Mouse (Mus musculus): ENCODE measurements around the gene Flywch1. TPM values are rescaled to one million over a fixed set of nuclear protein-coding genes. Genes with fewer than 3 reads are reported as not detected.

The Flywch1 gene
- polyA plus RNA-seq (2014; fragmentation: Illumina TruSeq; extraction: RNeasy Lipid Tissue Mini Kit (QIAGEN cat#74804); ENCODE audit: low read depth, low replicate concordance) = 1.4 TPM

DNA sequence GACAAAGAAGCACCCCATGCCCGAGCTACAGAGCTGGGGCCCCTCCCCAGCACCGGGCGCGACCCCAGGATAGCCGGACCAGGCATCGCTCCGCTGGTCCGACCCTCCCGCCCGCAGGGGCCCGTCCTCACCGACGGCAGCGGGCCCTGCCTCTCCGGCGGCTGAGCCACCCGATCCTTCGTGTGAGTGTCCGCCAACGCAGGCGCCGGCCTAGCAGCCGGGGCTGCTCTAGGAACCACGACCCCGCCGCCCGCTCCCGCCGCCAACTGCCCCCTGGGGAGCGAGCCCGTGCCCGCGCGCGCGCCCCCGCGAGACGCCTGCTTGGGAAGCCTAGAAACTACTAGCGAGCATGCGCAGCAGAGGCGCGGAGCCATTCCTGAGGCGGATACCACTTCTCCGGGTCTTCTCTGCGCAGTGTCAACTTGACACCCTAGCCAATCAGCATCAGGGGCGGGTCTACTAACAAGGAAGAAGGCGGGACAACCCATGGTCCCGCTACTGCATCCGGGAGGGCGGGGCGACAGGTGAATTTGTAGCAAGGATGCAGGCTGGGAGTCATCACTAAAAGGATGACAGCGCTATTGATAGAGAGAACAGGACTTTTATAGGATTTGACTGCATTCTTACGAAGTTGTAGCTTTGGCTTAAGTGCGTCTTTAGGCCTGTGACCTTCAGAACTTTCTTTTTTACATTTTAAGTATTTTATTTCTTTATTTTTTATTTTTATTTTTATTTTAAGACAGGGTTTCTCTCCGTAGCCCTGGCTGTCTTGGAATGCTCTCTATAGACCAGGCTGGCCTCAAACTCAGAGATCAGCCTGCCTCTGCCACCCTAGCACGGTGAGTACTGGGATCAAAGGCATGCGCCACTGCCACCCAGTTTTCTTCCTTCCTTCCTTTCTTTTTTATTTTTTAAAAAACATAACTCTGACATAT lies at the start of gene Flywch1:
Gene Flywch1, minus strand, starts transcription at position 319 of the 935 bp plus-strand sequence.

DNA sequence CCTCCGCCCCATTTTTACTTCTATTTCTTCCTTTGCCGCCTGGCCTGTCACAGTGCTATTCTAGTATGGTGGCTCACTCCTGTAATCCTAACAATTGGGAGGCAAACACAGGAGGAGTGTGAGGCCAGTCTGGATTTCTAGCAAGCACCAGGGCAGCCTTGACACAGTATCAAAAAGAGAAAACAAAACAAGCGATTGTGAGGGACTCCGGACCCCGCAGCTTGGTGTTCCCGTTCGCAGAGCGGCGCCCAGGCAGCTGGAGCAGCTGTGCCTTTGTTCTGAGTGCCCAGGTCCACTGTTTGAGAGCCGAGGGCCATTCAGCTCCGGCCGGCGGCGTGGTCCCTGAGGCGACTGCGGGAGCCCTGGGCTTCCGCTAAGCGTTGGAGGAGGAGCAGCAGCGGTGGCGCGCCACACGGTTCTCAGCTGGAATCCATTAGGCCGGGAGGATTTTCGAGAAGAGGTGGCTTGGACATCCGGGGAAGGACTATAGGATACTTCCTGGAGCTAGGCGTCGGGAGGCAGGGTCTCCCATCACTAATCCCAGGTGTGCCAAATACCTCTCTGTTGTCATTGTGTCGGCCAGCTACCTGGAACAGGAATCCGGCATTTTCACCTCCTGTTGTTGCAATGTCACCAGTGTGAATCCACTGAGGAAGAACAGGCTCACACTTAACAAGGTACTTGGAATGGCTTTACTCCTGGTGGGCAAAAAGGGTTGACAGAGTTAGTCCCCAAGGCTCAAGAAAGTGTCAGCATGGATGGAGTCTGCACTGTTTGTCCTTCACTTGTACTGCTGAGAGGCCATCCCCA lies 19.1 kb upstream of the Flywch1 start, which contains the start of gene Srrm2:
Gene Srrm2, plus strand, starts transcription at position 264 of the 810 bp plus-strand sequence.

DNA sequence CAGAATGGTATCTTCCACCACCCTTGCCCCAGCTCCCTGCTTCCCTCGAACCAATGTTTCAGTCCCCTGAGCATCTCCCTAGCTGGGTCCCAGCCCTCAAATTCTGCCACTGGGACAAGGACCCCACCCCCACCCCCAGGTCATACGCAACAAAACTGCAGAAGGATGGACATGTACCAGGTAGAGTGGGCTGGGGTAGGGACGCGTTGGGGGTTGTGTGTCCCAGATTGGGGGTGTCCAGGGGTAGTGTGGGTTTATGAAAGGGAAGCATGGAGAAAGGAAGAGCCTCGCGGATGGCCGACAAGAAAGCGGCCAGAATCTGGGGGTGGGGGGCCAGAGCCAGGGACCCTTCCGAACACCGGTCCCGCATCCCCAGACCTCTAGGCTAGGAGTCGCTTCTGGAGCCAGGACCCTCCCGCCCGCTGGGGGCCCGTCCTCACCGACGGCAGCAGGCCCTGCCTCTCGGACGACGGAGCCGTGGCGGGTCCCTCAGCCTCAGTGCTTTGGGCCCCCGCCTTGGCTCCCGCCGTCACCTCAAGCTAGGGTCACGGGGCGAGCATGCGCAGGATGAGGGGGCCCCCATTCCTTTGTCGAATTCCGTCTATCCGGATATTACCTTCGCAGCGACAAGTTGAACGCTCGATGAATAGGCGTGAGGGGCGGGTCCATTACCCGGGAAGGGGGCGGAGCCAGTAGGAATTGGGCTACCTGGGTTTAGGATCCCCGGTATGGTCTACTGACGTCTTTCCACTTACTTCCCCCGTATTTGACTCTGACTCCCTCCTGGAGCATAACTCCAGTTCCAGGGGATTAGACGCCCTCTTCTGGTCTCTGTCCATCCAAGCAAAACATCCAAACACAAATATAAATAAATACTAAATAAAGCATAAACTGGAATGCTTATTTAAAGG lies 14.4 kb upstream of the Flywch1 start, which contains the start of gene Flywch2:
Gene Flywch2, minus strand, starts transcription at position 521 of the 911 bp plus-strand sequence.

DNA sequence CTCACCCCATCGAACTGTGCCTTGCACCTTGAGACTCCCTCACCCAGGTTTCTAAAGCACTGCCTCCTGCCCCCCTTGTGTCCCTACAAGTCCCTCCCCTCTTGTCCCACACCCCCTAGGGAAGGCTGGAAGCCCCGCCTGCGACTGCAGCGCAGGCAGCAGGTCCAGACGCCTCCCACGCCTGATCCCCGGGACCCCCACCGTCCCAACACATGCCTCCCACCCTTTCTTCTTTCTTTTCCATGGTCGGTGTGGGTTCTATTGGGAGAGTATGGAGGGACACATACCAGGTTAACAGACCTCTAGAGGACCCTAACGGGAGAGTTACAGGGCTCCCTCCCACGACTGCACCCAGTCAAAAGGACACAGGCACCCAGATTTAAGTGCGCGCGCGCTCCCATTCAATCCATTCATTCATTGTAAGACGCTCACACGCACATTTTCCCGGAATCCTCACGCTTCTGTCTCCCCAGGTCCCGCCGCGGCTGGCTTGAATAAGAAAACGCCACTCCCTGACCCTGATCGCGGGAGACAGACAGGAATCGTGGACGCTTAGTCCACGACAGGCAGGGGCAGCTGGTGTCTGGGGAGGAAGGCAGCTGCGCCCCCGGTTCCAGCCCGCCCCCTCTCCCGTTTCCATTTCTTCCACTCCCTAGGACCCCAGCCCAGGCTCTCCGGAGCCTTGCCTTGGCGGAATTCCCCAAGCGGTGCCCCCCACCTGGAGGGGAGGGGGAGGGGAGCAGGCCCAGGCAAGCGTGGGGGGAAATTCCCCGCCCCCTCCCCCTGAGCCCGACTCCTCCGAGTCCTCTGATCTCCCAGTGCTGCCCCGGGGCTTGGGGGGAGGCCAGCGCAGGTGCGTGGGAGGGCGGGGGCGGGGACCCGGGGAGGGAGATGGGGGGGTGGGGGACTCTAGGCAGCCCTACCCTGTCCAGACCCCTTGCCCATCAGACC lies 25.8 kb downstream of the Flywch1 start, which contains the start of gene Kremen2:
Gene Kremen2, minus strand, starts transcription at position 533 of the 951 bp plus-strand sequence.

DNA sequence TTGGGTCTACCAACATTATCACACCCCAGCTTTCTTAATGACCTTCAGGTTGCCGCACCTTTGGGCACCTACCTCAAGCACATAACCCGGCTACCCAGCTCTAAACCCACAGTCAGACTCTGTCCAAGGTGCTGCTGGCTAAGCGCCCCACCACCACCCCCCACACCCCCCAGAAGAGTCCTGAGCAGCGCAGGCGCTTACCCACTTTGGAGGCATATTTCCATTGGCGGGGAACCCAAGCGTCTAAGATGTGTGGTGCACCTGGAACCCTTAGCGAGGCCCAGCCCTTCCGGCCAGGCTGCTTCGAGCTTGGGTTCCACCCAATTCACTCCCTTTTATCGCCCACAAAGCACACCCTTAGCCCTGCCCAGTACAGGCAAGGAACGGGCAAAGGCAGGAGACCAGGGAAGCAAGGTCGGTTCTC lies 30.8 kb downstream of the Flywch1 start, which contains the start of gene Paqr4:
Gene Paqr4, minus strand, starts transcription at position 270 of the 424 bp plus-strand sequence.

DNA sequence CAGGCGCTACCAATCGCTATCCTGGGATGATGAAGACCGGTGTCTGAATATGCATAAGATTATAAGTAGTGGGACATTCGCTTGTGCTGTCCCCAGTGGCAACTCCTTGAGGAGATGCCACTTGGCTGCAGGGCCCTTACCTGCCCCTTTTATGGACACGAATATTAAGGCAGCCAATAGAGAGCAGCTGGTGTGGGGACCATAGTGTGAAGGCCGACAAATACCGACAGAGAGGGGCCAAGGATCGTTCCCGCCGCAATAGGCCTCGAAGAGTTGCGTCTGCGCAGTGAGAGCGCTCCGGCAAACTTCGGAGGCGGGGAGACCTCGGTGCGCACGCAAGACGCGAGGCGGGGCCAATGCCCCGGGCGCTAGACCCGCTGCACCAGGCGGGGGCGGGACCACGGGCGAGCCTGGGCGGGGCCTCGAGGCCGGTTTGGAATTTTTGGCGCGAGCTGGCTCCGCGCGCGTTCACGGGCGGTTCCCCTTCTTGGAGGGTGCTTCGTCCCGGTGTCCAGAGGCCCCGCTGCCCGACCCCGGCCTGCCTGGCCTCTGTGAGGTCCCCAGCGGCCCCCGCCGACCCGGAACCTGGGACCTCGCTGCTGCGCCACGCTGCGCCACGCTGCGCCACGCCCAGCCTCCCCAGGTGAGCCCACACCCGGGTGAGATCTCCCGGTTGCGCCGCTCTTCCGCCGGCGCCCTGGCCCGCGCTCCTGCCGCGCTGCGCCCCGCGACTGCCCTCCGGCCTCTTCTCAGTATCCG lies 45.2 kb downstream of the Flywch1 start, which contains the start of gene Pkmyt1:
Gene Pkmyt1, plus strand, starts transcription at position 338 of the 759 bp plus-strand sequence.

DNA sequence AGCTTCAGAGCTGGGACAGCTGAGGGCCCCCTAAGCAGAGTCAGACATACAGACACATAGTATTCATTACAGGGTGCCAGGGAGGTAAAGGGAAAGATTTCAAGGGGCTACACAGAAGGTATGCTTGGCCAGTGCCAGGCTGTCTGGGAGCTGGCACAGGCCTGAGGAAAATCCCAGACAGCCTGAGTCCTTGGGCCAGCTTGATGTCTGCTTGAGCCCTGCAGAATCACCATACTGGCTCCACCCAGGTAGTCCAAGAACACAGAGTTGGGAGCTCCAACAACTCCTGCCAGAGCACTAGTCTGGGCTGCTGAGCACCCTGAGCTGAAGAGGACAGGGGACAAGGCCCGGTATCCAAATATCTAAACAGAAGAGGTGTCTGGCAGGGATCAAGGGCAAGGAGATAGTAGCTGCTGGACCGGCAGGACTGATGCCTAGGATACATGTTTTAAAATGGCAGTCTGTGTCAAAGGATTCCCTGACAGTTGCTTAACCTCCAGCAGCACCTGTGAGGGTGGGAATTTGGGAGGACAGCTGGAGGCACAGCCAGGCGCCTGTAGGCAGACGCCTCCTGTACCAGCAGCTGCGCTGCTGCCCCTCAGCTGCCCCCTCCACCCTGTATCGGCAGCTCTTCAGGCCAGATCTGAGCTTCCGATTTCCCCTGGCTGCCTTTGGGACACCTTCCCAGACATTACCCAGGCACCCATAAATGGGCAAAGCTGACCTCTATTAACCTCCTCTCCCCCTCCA lies 48.9 kb downstream of the Flywch1 start, which contains the start of gene 1520401A03Rik:
Gene 1520401A03Rik, minus strand, starts transcription at position 408 of the 750 bp plus-strand sequence.

Other genes starting within 250 kb of the Flywch1 start
- 0.45 TPM for gene Zfp213, start 207.4 kb downstream of the Flywch1 start, polyA plus RNA-seq (2014; fragmentation: Illumina TruSeq; extraction: RNeasy Lipid Tissue Mini Kit (QIAGEN cat#74804); ENCODE audit: low read depth, low replicate concordance)
- gene Zfp13, start 172.1 kb downstream of the Flywch1 start, polyA plus RNA-seq (2014; fragmentation: Illumina TruSeq; extraction: RNeasy Lipid Tissue Mini Kit (QIAGEN cat#74804); ENCODE audit: low read depth, low replicate concordance) = not detected
- gene Zscan10, start 170.7 kb downstream of the Flywch1 start, polyA plus RNA-seq (2014; fragmentation: Illumina TruSeq; extraction: RNeasy Lipid Tissue Mini Kit (QIAGEN cat#74804); ENCODE audit: low read depth, low replicate concordance) = not detected
- not detected for gene Mmp25, start 126.3 kb downstream of the Flywch1 start, polyA plus RNA-seq (2014; fragmentation: Illumina TruSeq; extraction: RNeasy Lipid Tissue Mini Kit (QIAGEN cat#74804); ENCODE audit: low read depth, low replicate concordance)
- gene Bicdl2, start 111.1 kb downstream of the Flywch1 start, polyA plus RNA-seq (2014; fragmentation: Illumina TruSeq; extraction: RNeasy Lipid Tissue Mini Kit (QIAGEN cat#74804); ENCODE audit: low read depth, low replicate concordance) = not detected
- 6.7 TPM for gene Hcfc1r1, start 98.0 kb downstream of the Flywch1 start, polyA plus RNA-seq (2014; fragmentation: Illumina TruSeq; extraction: RNeasy Lipid Tissue Mini Kit (QIAGEN cat#74804); ENCODE audit: low read depth, low replicate concordance)
- gene Thoc6, start 97.7 kb downstream of the Flywch1 start, polyA plus RNA-seq (2014; fragmentation: Illumina TruSeq; extraction: RNeasy Lipid Tissue Mini Kit (QIAGEN cat#74804); ENCODE audit: low read depth, low replicate concordance) = 0.82 TPM
- gene Tnfrsf12a, start 94.1 kb downstream of the Flywch1 start, polyA plus RNA-seq (2014; fragmentation: Illumina TruSeq; extraction: RNeasy Lipid Tissue Mini Kit (QIAGEN cat#74804); ENCODE audit: low read depth, low replicate concordance) = 0.85 TPM
- gene Cldn6, start 92.4 kb downstream of the Flywch1 start, polyA plus RNA-seq (2014; fragmentation: Illumina TruSeq; extraction: RNeasy Lipid Tissue Mini Kit (QIAGEN cat#74804); ENCODE audit: low read depth, low replicate concordance) = not detected
- not detected for gene Cldn9, start 87.6 kb downstream of the Flywch1 start, polyA plus RNA-seq (2014; fragmentation: Illumina TruSeq; extraction: RNeasy Lipid Tissue Mini Kit (QIAGEN cat#74804); ENCODE audit: low read depth, low replicate concordance)
- not detected for gene 1520401A03Rik, start 48.8 kb downstream of the Flywch1 start, polyA plus RNA-seq (2014; fragmentation: Illumina TruSeq; extraction: RNeasy Lipid Tissue Mini Kit (QIAGEN cat#74804); ENCODE audit: low read depth, low replicate concordance)
- 0.19 TPM for gene Pkmyt1, start 45.3 kb downstream of the Flywch1 start, polyA plus RNA-seq (2014; fragmentation: Illumina TruSeq; extraction: RNeasy Lipid Tissue Mini Kit (QIAGEN cat#74804); ENCODE audit: low read depth, low replicate concordance)
- gene Paqr4, start 30.7 kb downstream of the Flywch1 start, polyA plus RNA-seq (2014; fragmentation: Illumina TruSeq; extraction: RNeasy Lipid Tissue Mini Kit (QIAGEN cat#74804); ENCODE audit: low read depth, low replicate concordance) = 0.61 TPM
- not detected for gene Kremen2, start 25.8 kb downstream of the Flywch1 start, polyA plus RNA-seq (2014; fragmentation: Illumina TruSeq; extraction: RNeasy Lipid Tissue Mini Kit (QIAGEN cat#74804); ENCODE audit: low read depth, low replicate concordance)
- not detected for gene Flywch2, start 14.5 kb upstream of the Flywch1 start, polyA plus RNA-seq (2014; fragmentation: Illumina TruSeq; extraction: RNeasy Lipid Tissue Mini Kit (QIAGEN cat#74804); ENCODE audit: low read depth, low replicate concordance)
- 42.5 TPM for gene Srrm2, start 18.9 kb upstream of the Flywch1 start, polyA plus RNA-seq (2014; fragmentation: Illumina TruSeq; extraction: RNeasy Lipid Tissue Mini Kit (QIAGEN cat#74804); ENCODE audit: low read depth, low replicate concordance)
- 9.9 TPM for gene Elob, start 57.5 kb upstream of the Flywch1 start, polyA plus RNA-seq (2014; fragmentation: Illumina TruSeq; extraction: RNeasy Lipid Tissue Mini Kit (QIAGEN cat#74804); ENCODE audit: low read depth, low replicate concordance)
- not detected for gene Prss33, start 64.5 kb upstream of the Flywch1 start, polyA plus RNA-seq (2014; fragmentation: Illumina TruSeq; extraction: RNeasy Lipid Tissue Mini Kit (QIAGEN cat#74804); ENCODE audit: low read depth, low replicate concordance)
- not detected for gene Prss32, start 72.3 kb upstream of the Flywch1 start, polyA plus RNA-seq (2014; fragmentation: Illumina TruSeq; extraction: RNeasy Lipid Tissue Mini Kit (QIAGEN cat#74804); ENCODE audit: low read depth, low replicate concordance)
- gene Prss41, start 72.6 kb upstream of the Flywch1 start, polyA plus RNA-seq (2014; fragmentation: Illumina TruSeq; extraction: RNeasy Lipid Tissue Mini Kit (QIAGEN cat#74804); ENCODE audit: low read depth, low replicate concordance) = not detected
- gene Prss21, start 96.5 kb upstream of the Flywch1 start, polyA plus RNA-seq (2014; fragmentation: Illumina TruSeq; extraction: RNeasy Lipid Tissue Mini Kit (QIAGEN cat#74804); ENCODE audit: low read depth, low replicate concordance) = not detected
- gene Dcpp1, start 109.3 kb upstream of the Flywch1 start, polyA plus RNA-seq (2014; fragmentation: Illumina TruSeq; extraction: RNeasy Lipid Tissue Mini Kit (QIAGEN cat#74804); ENCODE audit: low read depth, low replicate concordance) = not detected
- gene Dcpp2, start 109.3 kb upstream of the Flywch1 start, polyA plus RNA-seq (2014; fragmentation: Illumina TruSeq; extraction: RNeasy Lipid Tissue Mini Kit (QIAGEN cat#74804); ENCODE audit: low read depth, low replicate concordance) = not detected
- not detected for gene Dcpp3, start 145.9 kb upstream of the Flywch1 start, polyA plus RNA-seq (2014; fragmentation: Illumina TruSeq; extraction: RNeasy Lipid Tissue Mini Kit (QIAGEN cat#74804); ENCODE audit: low read depth, low replicate concordance)
- gene Sbp, start 170.1 kb upstream of the Flywch1 start, polyA plus RNA-seq (2014; fragmentation: Illumina TruSeq; extraction: RNeasy Lipid Tissue Mini Kit (QIAGEN cat#74804); ENCODE audit: low read depth, low replicate concordance) = not detected
- not detected for gene Sbpl, start 183.7 kb upstream of the Flywch1 start, polyA plus RNA-seq (2014; fragmentation: Illumina TruSeq; extraction: RNeasy Lipid Tissue Mini Kit (QIAGEN cat#74804); ENCODE audit: low read depth, low replicate concordance)
- gene Prss30, start 209.0 kb upstream of the Flywch1 start, polyA plus RNA-seq (2014; fragmentation: Illumina TruSeq; extraction: RNeasy Lipid Tissue Mini Kit (QIAGEN cat#74804); ENCODE audit: low read depth, low replicate concordance) = not detected
- not detected for gene Prss22, start 226.5 kb upstream of the Flywch1 start, polyA plus RNA-seq (2014; fragmentation: Illumina TruSeq; extraction: RNeasy Lipid Tissue Mini Kit (QIAGEN cat#74804); ENCODE audit: low read depth, low replicate concordance)